Mouse (Mus musculus) forebrain, embryonic 15.5 days (tissue): ENCODE results near the gene Cfdp1. TPM values are rescaled to one million over a fixed set of nuclear protein-coding genes. Genes with fewer than 3 reads are reported as not detected.

ENCODE experiments used
- ATAC-seq: fragments of 200-750 bp; cut with Nextera tagmentation; replicated peaks from 2 replicates; pipeline ENCODE4 v1.8.0; 2017; ENCODE audit warnings: mild to moderate bottlenecking, moderate TSS enrichment, moderate library complexity
- H3K27ac ChIP-seq: fragments of 300-500 bp; sonication (generic); replicated peaks from 2 replicates; pipeline ENCODE4 v1.5.1; 2015; ENCODE audit warnings: mild to moderate bottlenecking, inconsistent platforms
- H3K27me3 ChIP-seq: fragments of 300-500 bp; sonication (generic); 2 replicates; pipeline ENCODE4 v1.6.1; 2015; ENCODE audit warnings: inconsistent platforms
- H3K36me3 ChIP-seq: fragments of 300-500 bp; sonication (generic); 2 replicates; pipeline ENCODE4 v1.6.1; 2015; ENCODE audit warnings: mild to moderate bottlenecking, inconsistent platforms
- H3K4me1 ChIP-seq: fragments of 300-500 bp; sonication (generic); 2 replicates; pipeline ENCODE4 v1.6.1; 2015; ENCODE audit warnings: inconsistent platforms
- H3K4me2 ChIP-seq: fragments of 300-500 bp; sonication (generic); replicated peaks from 2 replicates; pipeline ENCODE4 v1.6.1; 2015; ENCODE audit warnings: mild to moderate bottlenecking, inconsistent platforms
- H3K4me3 ChIP-seq: fragments of 300-500 bp; sonication (generic); 2 replicates; pipeline ENCODE4 v1.5.1; 2015; ENCODE audit warnings: mild to moderate bottlenecking, inconsistent platforms
- H3K9ac ChIP-seq: fragments of 300-500 bp; sonication (generic); replicated peaks from 2 replicates; pipeline ENCODE4 v1.6.1; 2015; ENCODE audit warnings: mild to moderate bottlenecking, inconsistent platforms
- H3K9me3 ChIP-seq: fragments of 300-500 bp; sonication (generic); 2 replicates; pipeline ENCODE4 v1.6.1; 2016; ENCODE audit warnings: inconsistent platforms
- WGBS: fragments of 180-500 bp; shearing (Covaris S2); methylation state at CpG from one replicate; pipeline ENCODE4 v1.1.7; 2015; ENCODE audit warnings: mixed read lengths; 5-methylcytosine and 5-hydroxymethylcytosine counted together
- polyA plus RNA-seq: library from polyadenylated mRNA; unstranded; fragments of >200 nt; fragmentation: Nextera tagmentation; extraction: Ambion mirVana; gene quantifications from 2 replicates; pipeline ENCODE4 v1.2.1, GENCODE M21; 2015

Gene Cfdp1
- polyA plus RNA-seq, 1 experiment from 2014 or later: 173 TPM

GRCm38 (mm10) chr8:111846746-111847145 is 7.3 kb downstream of the Cfdp1 start:
- Histone ChIP-seq H3K9me3 (no peaks in the 10 kb centered on the region), H3K4me2 (no peak overlapping the region), H3K27ac (no peak overlapping the region), H3K27me3 (no peaks in the 10 kb centered on the region), H3K4me3 (no peak overlapping the region), H3K36me3 (peaks cover 23% of the 10 kb centered on the region), H3K4me1 (peaks cover 8% of the 10 kb centered on the region), H3K9ac (no peak overlapping the region)
- WGBS: 94% methylated on average over 6 of the region's 6 CpGs
- no peak for ATAC-seq

- Histone ChIP-seq H3K4me2 (no peak overlapping the region), H3K27ac (no peak overlapping the region), H3K9ac (no peak overlapping the region), H3K9me3 (no peaks in the 10 kb centered on the region), H3K27me3 (no peaks in the 10 kb centered on the region), H3K4me3 (no peak overlapping the region), H3K4me1 (0 out of 2 replicates have a peak, but pooled peaks cover 3% of the 10 kb centered on the region), H3K36me3 (peaks cover 39% of the 10 kb centered on the region)
- 39% methylated on average over 1 of the region's 1 CpGs for WGBS
- ATAC-seq: no peak
Measured at GRCm38 (mm10) chr8:111835540-111835939, 18.6 kb downstream of the Cfdp1 start.

GRCm38 (mm10) chr8:111834011-111834410 is 20.1 kb downstream of the Cfdp1 start:
- Histone ChIP-seq H3K9me3 (no peaks in the 10 kb centered on the region), H3K27ac (no peak overlapping the region), H3K4me1 (0 out of 2 replicates have a peak, but pooled peaks cover 3% of the 10 kb centered on the region), H3K4me2 (no peak overlapping the region), H3K9ac (no peak overlapping the region), H3K4me3 (no peak overlapping the region), H3K36me3 (peaks cover 43% of the 10 kb centered on the region), H3K27me3 (no peaks in the 10 kb centered on the region)
- ATAC-seq: no peak
- WGBS: 80% methylated on average over 6 of the region's 6 CpGs

- no peak overlapping the region for H3K4me3 ChIP-seq
- 80% methylated on average over 5 of the region's 5 CpGs for WGBS
- peaks cover 43% of the 10 kb centered on the region for H3K36me3 ChIP-seq
- no peak overlapping the region for H3K9ac ChIP-seq
- no peak for ATAC-seq
- no peaks in the 10 kb centered on the region for H3K9me3 ChIP-seq
- 0 out of 2 replicates have a peak, but pooled peaks cover 3% of the 10 kb centered on the region for H3K4me1 ChIP-seq
- no peak overlapping the region for H3K4me2 ChIP-seq
- H3K27ac ChIP-seq: no peak overlapping the region
- H3K27me3 ChIP-seq: no peaks in the 10 kb centered on the region
Measured at GRCm38 (mm10) chr8:111832983-111833382, 21.1 kb downstream of the Cfdp1 start.

GRCm38 (mm10) chr8:111831996-111832395 is 22.1 kb downstream of the Cfdp1 start:
- H3K4me2 ChIP-seq: no peak overlapping the region
- no peak for ATAC-seq
- no peak overlapping the region for H3K9ac ChIP-seq
- H3K36me3 ChIP-seq: peaks cover 35% of the 10 kb centered on the region
- H3K4me1 ChIP-seq: 0 out of 2 replicates have a peak, but pooled peaks cover 3% of the 10 kb centered on the region
- no peak overlapping the region for H3K27ac ChIP-seq
- H3K9me3 ChIP-seq: no peaks in the 10 kb centered on the region
- H3K27me3 ChIP-seq: no peaks in the 10 kb centered on the region
- 71% methylated on average over 4 of the region's 4 CpGs for WGBS
- H3K4me3 ChIP-seq: no peak overlapping the region

DNA sequence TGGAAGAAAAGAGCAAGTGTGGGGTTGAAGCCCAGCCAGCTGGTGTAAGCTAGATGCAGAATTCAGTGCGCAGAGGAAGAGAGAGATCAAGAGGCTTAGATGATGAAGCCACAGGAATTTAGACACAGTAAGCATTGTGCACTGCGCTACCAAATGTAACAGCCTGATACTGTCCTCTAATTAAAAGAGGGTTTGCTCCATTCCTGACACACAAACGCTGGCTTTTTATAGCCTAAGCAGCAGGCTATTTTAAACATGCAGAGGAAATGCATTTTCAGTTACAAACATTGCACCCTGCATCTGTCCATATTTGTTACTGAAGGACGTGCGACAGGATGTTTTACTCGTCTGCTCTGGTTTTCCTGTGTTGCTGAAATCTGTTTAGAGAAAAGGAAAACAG is 25.5 kb downstream of the Cfdp1 start:
- H3K9me3 ChIP-seq: no peaks in the 10 kb centered on the region
- 0 out of 2 replicates have a peak, but pooled peaks cover 3% of the 10 kb centered on the region for H3K4me1 ChIP-seq
- H3K36me3 ChIP-seq: peaks cover 43% of the 10 kb centered on the region
- H3K4me3 ChIP-seq: no peak overlapping the region
- H3K27me3 ChIP-seq: no peaks in the 10 kb centered on the region
- 85% methylated on average over 6 of the region's 6 CpGs for WGBS
- no peak overlapping the region for H3K4me2 ChIP-seq
- no peak for ATAC-seq
- H3K27ac ChIP-seq: no peak overlapping the region
- H3K9ac ChIP-seq: no peak overlapping the region

GRCm38 (mm10) chr8:111825219-111825618 is 28.9 kb downstream of the Cfdp1 start:
- 0 out of 2 replicates have a peak, but pooled peaks have one; percentile 51 for ATAC-seq
- no peak overlapping the region for H3K9ac ChIP-seq
- H3K9me3 ChIP-seq: no peaks in the 10 kb centered on the region
- no peak overlapping the region for H3K4me3 ChIP-seq
- H3K27me3 ChIP-seq: no peaks in the 10 kb centered on the region
- H3K4me2 ChIP-seq: no peak overlapping the region
- H3K4me1 ChIP-seq: no peaks in the 10 kb centered on the region
- no peak overlapping the region for H3K27ac ChIP-seq
- whole genome bisulfite sequencing: 67% methylated on average over 6 of the region's 6 CpGs
- H3K36me3 ChIP-seq: peaks cover 40% of the 10 kb centered on the region

GRCm38 (mm10) chr8:111824334-111824733 is 29.8 kb downstream of the Cfdp1 start:
- H3K36me3 ChIP-seq: peaks cover 34% of the 10 kb centered on the region
- no peaks in the 10 kb centered on the region for H3K4me1 ChIP-seq
- H3K27me3 ChIP-seq: no peaks in the 10 kb centered on the region
- 89% methylated on average over 5 of the region's 5 CpGs for WGBS
- no peak overlapping the region for H3K9ac ChIP-seq
- no peak overlapping the region for H3K27ac ChIP-seq
- no peak for ATAC-seq
- no peaks in the 10 kb centered on the region for H3K9me3 ChIP-seq
- H3K4me3 ChIP-seq: no peak overlapping the region
- no peak overlapping the region for H3K4me2 ChIP-seq

- no peak for ATAC-seq
- Histone ChIP-seq H3K4me3 (no peak overlapping the region), H3K4me2 (no peak overlapping the region), H3K9ac (no peak overlapping the region), H3K4me1 (no peaks in the 10 kb centered on the region), H3K27me3 (no peaks in the 10 kb centered on the region), H3K27ac (no peak overlapping the region), H3K36me3 (peaks cover 25% of the 10 kb centered on the region), H3K9me3 (no peaks in the 10 kb centered on the region)
- 94% methylated on average over 10 of the region's 10 CpGs for WGBS
Measured at GRCm38 (mm10) chr8:111821199-111821598, 32.9 kb downstream of the Cfdp1 start.

DNA sequence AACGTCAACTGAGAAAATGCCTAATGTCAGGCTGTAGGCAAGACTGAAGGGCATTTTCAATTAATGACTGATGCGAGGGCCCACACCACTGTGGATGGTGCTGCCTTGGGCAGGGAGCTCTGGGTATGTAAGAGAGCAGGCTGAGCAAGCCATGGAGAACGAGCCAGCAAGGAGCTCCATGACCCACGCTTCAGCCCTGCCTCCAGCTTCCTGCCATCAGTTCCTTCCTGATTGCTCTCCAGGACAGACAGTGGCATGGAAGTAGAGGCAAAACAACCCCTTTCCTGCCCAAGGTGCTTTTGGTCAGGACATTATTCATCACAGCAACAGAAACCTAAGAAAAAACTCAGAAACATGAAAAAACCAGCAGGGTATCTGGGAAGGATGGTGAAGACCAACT is 33.4 kb downstream of the Cfdp1 start:
- peaks cover 25% of the 10 kb centered on the region for H3K36me3 ChIP-seq
- H3K4me1 ChIP-seq: no peaks in the 10 kb centered on the region
- no peak overlapping the region for H3K4me2 ChIP-seq
- H3K9ac ChIP-seq: no peak overlapping the region
- 93% methylated on average over 4 of the region's 4 CpGs for WGBS
- H3K27ac ChIP-seq: no peak overlapping the region
- no peaks in the 10 kb centered on the region for H3K9me3 ChIP-seq
- ATAC-seq: no peak
- no peak overlapping the region for H3K4me3 ChIP-seq
- no peaks in the 10 kb centered on the region for H3K27me3 ChIP-seq

GRCm38 (mm10) chr8:111820018-111820417 is 34.1 kb downstream of the Cfdp1 start:
- WGBS: 92% methylated on average over 12 of the region's 12 CpGs
- no peak overlapping the region for H3K4me2 ChIP-seq
- no peak overlapping the region for H3K4me3 ChIP-seq
- peaks cover 21% of the 10 kb centered on the region for H3K36me3 ChIP-seq
- H3K4me1 ChIP-seq: no peaks in the 10 kb centered on the region
- H3K9me3 ChIP-seq: no peaks in the 10 kb centered on the region
- H3K27me3 ChIP-seq: no peaks in the 10 kb centered on the region
- H3K27ac ChIP-seq: no peak overlapping the region
- H3K9ac ChIP-seq: no peak overlapping the region
- ATAC-seq: no peak

GRCm38 (mm10) chr8:111818556-111818955 is 35.5 kb downstream of the Cfdp1 start:
- no peaks in the 10 kb centered on the region for H3K27me3 ChIP-seq
- no peak overlapping the region for H3K9ac ChIP-seq
- WGBS: 94% methylated on average over 3 of the region's 3 CpGs
- no peaks in the 10 kb centered on the region for H3K9me3 ChIP-seq
- H3K4me3 ChIP-seq: no peak overlapping the region
- no peak overlapping the region for H3K4me2 ChIP-seq
- no peaks in the 10 kb centered on the region for H3K4me1 ChIP-seq
- H3K27ac ChIP-seq: no peak overlapping the region
- peaks cover 13% of the 10 kb centered on the region; the same call in 1 of the 2 replicates for H3K36me3 ChIP-seq
- ATAC-seq: no peak

- no peaks in the 10 kb centered on the region for H3K27me3 ChIP-seq
- no peak overlapping the region for H3K4me2 ChIP-seq
- WGBS: 95% methylated on average over 4 of the region's 4 CpGs
- H3K36me3 ChIP-seq: 0 out of 2 replicates have a peak, but pooled peaks cover 2% of the 10 kb centered on the region
- H3K9me3 ChIP-seq: no peaks in the 10 kb centered on the region
- no peak overlapping the region for H3K27ac ChIP-seq
- ATAC-seq: no peak
- H3K9ac ChIP-seq: no peak overlapping the region
- H3K4me1 ChIP-seq: no peaks in the 10 kb centered on the region; the same call in 1 of the 2 replicates
- H3K4me3 ChIP-seq: no peak overlapping the region
Measured at GRCm38 (mm10) chr8:111815078-111815477, 39.0 kb downstream of the Cfdp1 start.
